Mouse (Mus musculus): ENCODE measurements around the gene Ogfod2. TPM values are rescaled to one million over a fixed set of nuclear protein-coding genes. Genes with fewer than 3 reads are reported as not detected.
A peak's percentile ranks its signal among the peaks of the same experiment; 100 is the strongest.

Ogfod2 gene
- polyA plus RNA-seq (2015; fragmentation: Nextera tagmentation; extraction: Ambion mirVana) = 30.3 and 31.6 TPM in 2 replicates

DNA sequence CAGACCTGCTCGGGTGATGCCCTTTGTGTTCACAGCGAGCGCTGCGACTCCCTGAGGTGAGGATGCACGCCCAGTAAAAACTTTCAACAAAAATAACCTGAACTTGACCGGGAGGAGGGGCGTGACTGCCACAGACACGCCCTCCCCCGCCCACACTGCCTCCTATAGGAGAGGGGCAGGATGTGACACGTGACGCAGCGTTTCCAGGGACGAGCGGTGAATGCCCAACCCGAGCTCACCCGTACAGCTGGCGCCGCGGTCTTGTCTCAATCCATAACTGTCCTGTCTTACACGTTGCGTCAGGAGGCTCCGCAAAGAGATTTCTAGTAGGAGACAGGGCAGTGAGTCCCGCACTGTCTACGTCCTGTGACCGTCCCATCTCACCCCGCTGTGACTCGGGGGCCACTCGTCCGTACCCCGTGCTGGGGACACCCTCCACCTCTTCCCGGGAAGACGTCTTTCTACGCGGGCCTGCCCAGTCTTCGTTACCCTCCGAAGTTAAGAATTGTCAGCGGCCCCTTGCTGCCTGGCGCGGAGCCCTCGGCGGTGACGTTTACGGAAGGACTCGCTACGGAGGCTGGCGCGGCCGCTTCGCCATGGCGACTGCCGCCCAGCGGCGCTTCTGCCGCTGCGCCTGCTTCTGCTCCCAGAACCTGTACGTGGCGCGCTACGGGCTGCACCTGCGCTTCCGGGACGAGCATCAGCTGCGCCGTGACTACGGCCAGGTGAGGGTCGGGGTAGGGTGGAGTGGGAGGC, at the start of gene Ogfod2:
Gene Ogfod2, plus strand, starts transcription at position 556 of the 756 bp plus-strand sequence.
- no peaks in the 10 kb centered on the region for H3K9me3 ChIP-seq (replicated peaks; ENCODE audit: low read length)
- peaks cover 12% of the 10 kb centered on the region; the same call in 1 of the 2 replicates for H3K4me1 ChIP-seq (replicated peaks; ENCODE audit: insufficient read depth, low read length)
- no peaks in the 10 kb centered on the region for H3K27me3 ChIP-seq (ENCODE audit: insufficient read depth, low read length)
- TF ChIP-seq CTCF (IDR thresholded peaks at IDR 0.05; ENCODE audit: low read depth) = peak; percentile 55
- DNase-seq (ENCODE audit: low spot score) (peak; percentile 99), ATAC-seq (replicated peaks; ENCODE audit: low FRiP score, low read depth) (peak; percentile 93)
- peak within 1 kb of the TSS; percentile 86 for H3K27ac ChIP-seq
- no peaks in the 10 kb centered on the region for H3K36me3 ChIP-seq (ENCODE audit: insufficient read depth, low read length)
- peak within 1 kb of the TSS; percentile 76 for H3K9ac ChIP-seq (ENCODE audit: low read depth, low read length)
- peak within 1 kb of the TSS; percentile 71 for H3K4me3 ChIP-seq (replicated peaks; ENCODE audit: low read depth, low read length)
- WGBS = under 1% methylated on average over 66 of the region's 66 CpGs
- peak within 1 kb of the TSS; percentile 91 for H3K4me2 ChIP-seq (ENCODE audit: low read length)

DNA sequence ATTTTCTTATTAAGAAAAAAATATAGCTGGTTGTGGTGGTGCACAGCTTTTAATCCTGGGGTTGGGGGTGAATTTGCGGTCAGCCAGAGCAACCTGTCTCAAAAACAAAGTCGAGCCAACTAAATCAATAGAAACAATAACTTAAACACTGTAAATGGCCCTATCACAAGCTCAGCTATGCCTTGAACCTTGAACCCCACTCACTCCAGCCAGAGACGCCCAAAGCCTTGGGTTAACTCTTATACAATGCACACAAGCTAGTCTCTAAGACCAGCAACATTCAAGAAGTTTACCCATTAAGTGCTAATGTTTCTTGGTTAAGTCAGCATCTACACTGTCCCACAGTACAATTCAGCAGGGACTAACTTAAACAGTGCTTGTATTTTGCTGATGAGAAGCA, 42.4 kb upstream of the Ogfod2 start:
- Histone ChIP-seq H3K27me3 (ENCODE audit: insufficient read depth, low read length) (no peaks in the 10 kb centered on the region), H3K27ac (no peak overlapping the region), H3K9ac (ENCODE audit: low read depth, low read length) (no peak overlapping the region), H3K4me1 (replicated peaks; ENCODE audit: insufficient read depth, low read length) (0 out of 2 replicates have a peak, but pooled peaks cover 6% of the 10 kb centered on the region), H3K4me2 (ENCODE audit: low read length) (no peak overlapping the region), H3K9me3 (replicated peaks; ENCODE audit: low read length) (no peaks in the 10 kb centered on the region), H3K36me3 (ENCODE audit: insufficient read depth, low read length) (no peaks in the 10 kb centered on the region), H3K4me3 (replicated peaks; ENCODE audit: low read depth, low read length) (no peak overlapping the region)
- ATAC-seq (replicated peaks; ENCODE audit: low FRiP score, low read depth) = no peak
- WGBS = 73% methylated on average over 3 of the region's 3 CpGs
- DNase-seq (ENCODE audit: low spot score) = no peak
- TF ChIP-seq CTCF (IDR thresholded peaks at IDR 0.05; ENCODE audit: low read depth) = no peak

GRCm38 (mm10) chr5:124073682-124074081, 38.4 kb upstream of the Ogfod2 start:
- H3K4me3 ChIP-seq (replicated peaks; ENCODE audit: low read depth, low read length) = no peak overlapping the region
- WGBS = 44% methylated on average over 9 of the region's 9 CpGs
- DNase-seq (ENCODE audit: low spot score) = peak; percentile 66
- no peak for TF ChIP-seq CTCF (IDR thresholded peaks at IDR 0.05; ENCODE audit: low read depth)
- no peaks in the 10 kb centered on the region for H3K36me3 ChIP-seq (ENCODE audit: insufficient read depth, low read length)
- no peaks in the 10 kb centered on the region for H3K9me3 ChIP-seq (replicated peaks; ENCODE audit: low read length)
- H3K27me3 ChIP-seq (ENCODE audit: insufficient read depth, low read length) = no peaks in the 10 kb centered on the region
- H3K4me2 ChIP-seq (ENCODE audit: low read length) = no peak overlapping the region
- no peak overlapping the region for H3K9ac ChIP-seq (ENCODE audit: low read depth, low read length)
- H3K27ac ChIP-seq = no peak overlapping the region
- H3K4me1 ChIP-seq (replicated peaks; ENCODE audit: insufficient read depth, low read length) = peaks cover 10% of the 10 kb centered on the region; the same call in 1 of the 2 replicates
- no peak for ATAC-seq (replicated peaks; ENCODE audit: low FRiP score, low read depth)

DNA sequence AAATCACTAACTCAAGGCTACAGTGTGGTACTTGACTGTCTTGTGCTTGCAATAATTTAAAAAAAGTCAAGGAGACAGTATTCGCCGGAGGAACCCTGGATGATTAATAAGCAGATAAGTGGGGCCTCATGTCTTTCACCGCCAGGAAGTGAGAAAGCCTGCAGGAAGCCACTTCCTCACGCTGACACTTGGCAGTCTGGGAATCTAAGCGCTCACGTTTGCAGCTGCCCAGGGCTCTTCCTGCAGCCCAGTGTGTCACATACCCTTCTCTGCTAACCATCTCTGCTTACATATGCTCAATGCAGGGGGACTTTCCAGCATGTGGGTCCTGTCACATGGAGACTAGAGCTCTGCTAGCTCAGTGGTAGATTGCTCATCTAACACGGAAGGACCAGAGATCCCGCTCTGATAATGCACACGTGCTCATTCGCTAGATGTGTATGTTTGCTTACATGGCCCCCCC, 37.2 kb upstream of the Ogfod2 start:
- Histone ChIP-seq H3K9me3 (replicated peaks; ENCODE audit: low read length) (no peaks in the 10 kb centered on the region), H3K9ac (ENCODE audit: low read depth, low read length) (no peak overlapping the region), H3K4me1 (replicated peaks; ENCODE audit: insufficient read depth, low read length) (peaks cover 10% of the 10 kb centered on the region; the same call in 1 of the 2 replicates), H3K27ac (no peak overlapping the region), H3K4me3 (replicated peaks; ENCODE audit: low read depth, low read length) (no peak overlapping the region), H3K36me3 (ENCODE audit: insufficient read depth, low read length) (no peaks in the 10 kb centered on the region), H3K27me3 (ENCODE audit: insufficient read depth, low read length) (no peaks in the 10 kb centered on the region), H3K4me2 (ENCODE audit: low read length) (no peak overlapping the region)
- peak; percentile 65 for DNase-seq (ENCODE audit: low spot score)
- no peak for ATAC-seq (replicated peaks; ENCODE audit: low FRiP score, low read depth)
- TF ChIP-seq CTCF (IDR thresholded peaks at IDR 0.05; ENCODE audit: low read depth) = no peak
- 34% methylated on average over 10 of the region's 10 CpGs for WGBS

- no peak overlapping the region for H3K9ac ChIP-seq (ENCODE audit: low read depth, low read length)
Observed at GRCm38 (mm10) chr5:124075716-124076115, 36.4 kb upstream of the Ogfod2 start.

DNA sequence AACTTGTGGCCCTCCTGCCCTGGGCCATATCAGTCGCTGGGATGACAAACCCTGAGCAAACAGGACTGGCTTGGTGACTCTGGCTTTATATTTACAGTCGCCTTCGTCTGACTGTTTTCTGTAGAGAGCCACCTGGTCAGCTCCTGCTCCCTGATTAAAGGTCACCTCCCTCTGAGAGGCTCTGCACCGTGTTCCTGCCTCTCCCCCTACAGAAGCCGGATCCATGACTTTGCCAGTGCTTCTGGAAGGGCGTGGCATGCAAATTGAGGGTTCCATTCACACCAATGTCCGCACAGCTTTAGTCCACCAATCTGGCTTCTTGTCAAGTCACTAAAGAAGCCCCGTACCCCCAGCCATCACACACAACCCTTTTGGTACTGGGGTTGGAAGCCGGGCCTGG, 35.5 kb upstream of the Ogfod2 start:
- H3K27me3 ChIP-seq (ENCODE audit: insufficient read depth, low read length) = no peaks in the 10 kb centered on the region
- peaks cover 10% of the 10 kb centered on the region; the same call in 1 of the 2 replicates for H3K4me1 ChIP-seq (replicated peaks; ENCODE audit: insufficient read depth, low read length)
- no peak overlapping the region for H3K4me2 ChIP-seq (ENCODE audit: low read length)
- H3K9ac ChIP-seq (ENCODE audit: low read depth, low read length) = no peak overlapping the region
- no peak for ATAC-seq (replicated peaks; ENCODE audit: low FRiP score, low read depth)
- no peak overlapping the region for H3K4me3 ChIP-seq (replicated peaks; ENCODE audit: low read depth, low read length)
- no peak for TF ChIP-seq CTCF (IDR thresholded peaks at IDR 0.05; ENCODE audit: low read depth)
- WGBS = 45% methylated on average over 9 of the region's 9 CpGs
- H3K9me3 ChIP-seq (replicated peaks; ENCODE audit: low read length) = no peaks in the 10 kb centered on the region
- no peak overlapping the region; the same call in 1 of the 2 replicates for H3K27ac ChIP-seq
- no peaks in the 10 kb centered on the region for H3K36me3 ChIP-seq (ENCODE audit: insufficient read depth, low read length)
- no peak for DNase-seq (ENCODE audit: low spot score)

More at GRCm38 (mm10) chr5:124075716-124076115, 36.4 kb upstream of the Ogfod2 start:
- 64% methylated on average over 9 of the region's 9 CpGs for WGBS
- Histone ChIP-seq H3K4me1 (replicated peaks; ENCODE audit: insufficient read depth, low read length) (peaks cover 10% of the 10 kb centered on the region; the same call in 1 of the 2 replicates), H3K27me3 (ENCODE audit: insufficient read depth, low read length) (no peaks in the 10 kb centered on the region), H3K4me3 (replicated peaks; ENCODE audit: low read depth, low read length) (no peak overlapping the region), H3K27ac (no peak overlapping the region), H3K9me3 (replicated peaks; ENCODE audit: low read length) (no peaks in the 10 kb centered on the region), H3K36me3 (ENCODE audit: insufficient read depth, low read length) (no peaks in the 10 kb centered on the region), H3K4me2 (ENCODE audit: low read length) (no peak overlapping the region)
- DNase-seq (ENCODE audit: low spot score) (no peak), ATAC-seq (replicated peaks; ENCODE audit: low FRiP score, low read depth) (no peak)
- no peak for TF ChIP-seq CTCF (IDR thresholded peaks at IDR 0.05; ENCODE audit: low read depth)
